Mouse (Mus musculus) lung, embryonic 14.5 days (tissue): ENCODE data around the gene Tspan12. TPM values are rescaled to one million over a fixed set of nuclear protein-coding genes. Genes with fewer than 3 reads are reported as not detected.

ENCODE experiments used
- ATAC-seq: fragments of 200-750 bp; cut with Nextera tagmentation; 2 replicates; pipeline ENCODE4 v1.8.0; 2017; ENCODE audit warnings: mild to moderate bottlenecking, moderate TSS enrichment, moderate library complexity; ENCODE audit not compliant: insufficient read depth
- DNase-seq: peaks from one replicate; pipeline ENCODE4 v3.0.0-alpha.2; 2015
- H3K27ac ChIP-seq: fragments of 300-500 bp; sonication (generic); 2 replicates; pipeline ENCODE4 v1.5.1; 2014; ENCODE audit warnings: low read depth, mild to moderate bottlenecking, moderate library complexity
- H3K27me3 ChIP-seq: fragments of 300-500 bp; sonication (generic); 2 replicates; pipeline ENCODE4 v1.6.1; 2014; ENCODE audit warnings: low read length, control low read depth; ENCODE audit not compliant: insufficient read depth
- H3K36me3 ChIP-seq: fragments of 300-500 bp; sonication (generic); 2 replicates; pipeline ENCODE4 v1.6.1; 2014; ENCODE audit warnings: control low read depth; ENCODE audit not compliant: insufficient read depth
- H3K4me1 ChIP-seq: fragments of 300-500 bp; sonication (generic); 2 replicates; pipeline ENCODE4 v1.6.1; 2014; ENCODE audit warnings: antibody characterized with exemption, control low read depth; ENCODE audit not compliant: insufficient read depth
- H3K4me2 ChIP-seq: fragments of 300-500 bp; sonication (generic); 2 replicates; pipeline ENCODE4 v1.6.1; 2014; ENCODE audit warnings: mild to moderate bottlenecking
- H3K4me3 ChIP-seq: fragments of 300-500 bp; sonication (generic); 2 replicates; pipeline ENCODE4 v1.5.1; 2014; ENCODE audit warnings: low read depth, low read length
- H3K9ac ChIP-seq: fragments of 300-500 bp; sonication (generic); 2 replicates; pipeline ENCODE4 v1.6.1; 2014
- H3K9me3 ChIP-seq: fragments of 300-500 bp; sonication (generic); 2 replicates; pipeline ENCODE4 v1.6.1; 2016; ENCODE audit warnings: low read depth, low read length, control low read depth
- CTCF ChIP-seq: IDR thresholded peaks from 2 replicates; pipeline ENCODE4 v1.5.1; 2016; ENCODE audit warnings: antibody characterized with exemption, low read depth
- WGBS: fragments of 180-500 bp; shearing (Covaris S2); extraction: QIAGEN DNeasy Blood & Tissue Kit; methylation state at CpG from one replicate; pipeline ENCODE4 v1.1.7; 2014; 5-methylcytosine and 5-hydroxymethylcytosine counted together
- polyA plus RNA-seq: library from polyadenylated mRNA; unstranded; fragments of >200 nt; fragmentation: Nextera tagmentation; extraction: Ambion mirVana; gene quantifications from 2 replicates; pipeline ENCODE4 v1.2.1, GENCODE M21; 2014

Gene Tspan12
- polyA plus RNA-seq, 1 experiment from 2014 or later = 53.0 TPM

- H3K27ac ChIP-seq = no peak overlapping the region
- ATAC-seq (peak; percentile 84; the same call in 1 of the 2 replicates), DNase-seq (peak; percentile 30)
- no peak overlapping the region for H3K9ac ChIP-seq
- no peak for TF ChIP-seq CTCF
- H3K4me1 ChIP-seq = 0 out of 2 replicates have a peak, but pooled peaks cover 4% of the 10 kb centered on the region
- 20% methylated on average over 1 of the region's 1 CpGs for WGBS
- no peak overlapping the region for H3K4me3 ChIP-seq
- H3K4me2 ChIP-seq = peak overlapping the region; percentile 35; the same call in 1 of the 2 replicates
- H3K36me3 ChIP-seq = no peaks in the 10 kb centered on the region
- H3K27me3 ChIP-seq = no peaks in the 10 kb centered on the region
- no peaks in the 10 kb centered on the region for H3K9me3 ChIP-seq
Observed at GRCm38 (mm10) chr6:21863561-21863960, 11.2 kb upstream of the Tspan12 start.

GRCm38 (mm10) chr6:21861316-21861715 lies 9.0 kb upstream of the Tspan12 start:
- Histone ChIP-seq H3K4me1 (0 out of 2 replicates have a peak, but pooled peaks cover 4% of the 10 kb centered on the region), H3K9ac (no peak overlapping the region), H3K9me3 (no peaks in the 10 kb centered on the region), H3K4me2 (no peak overlapping the region), H3K36me3 (no peaks in the 10 kb centered on the region), H3K4me3 (no peak overlapping the region), H3K27me3 (no peaks in the 10 kb centered on the region), H3K27ac (no peak overlapping the region)
- no peak for ATAC-seq
- no peak for TF ChIP-seq CTCF
- no peak for DNase-seq
- WGBS = 85% methylated on average over 2 of the region's 2 CpGs

GRCm38 (mm10) chr6:21857843-21858242 lies 5.5 kb upstream of the Tspan12 start:
- no peak for TF ChIP-seq CTCF
- H3K27me3 ChIP-seq = no peaks in the 10 kb centered on the region
- no peak for DNase-seq
- no peak overlapping the region for H3K4me3 ChIP-seq
- no peak overlapping the region for H3K4me2 ChIP-seq
- no peak overlapping the region for H3K27ac ChIP-seq
- H3K4me1 ChIP-seq = 0 out of 2 replicates have a peak, but pooled peaks cover 4% of the 10 kb centered on the region
- ATAC-seq = no peak
- WGBS = 40% methylated on average over 7 of the region's 7 CpGs
- no peak overlapping the region for H3K9ac ChIP-seq
- H3K9me3 ChIP-seq = no peaks in the 10 kb centered on the region
- no peaks in the 10 kb centered on the region for H3K36me3 ChIP-seq

GRCm38 (mm10) chr6:21855921-21856320 lies 3.6 kb upstream of the Tspan12 start:
- TF ChIP-seq CTCF = no peak
- H3K9me3 ChIP-seq = no peaks in the 10 kb centered on the region
- ATAC-seq (no peak), DNase-seq (peak; percentile 57)
- peak overlapping the region; percentile 32; the same call in 1 of the 2 replicates for H3K4me2 ChIP-seq
- H3K27me3 ChIP-seq = no peaks in the 10 kb centered on the region
- no peaks in the 10 kb centered on the region for H3K36me3 ChIP-seq
- no peaks in the 10 kb centered on the region for H3K4me1 ChIP-seq
- H3K4me3 ChIP-seq = no peak overlapping the region
- H3K27ac ChIP-seq = no peak overlapping the region
- no peak overlapping the region for H3K9ac ChIP-seq
- WGBS = 13% methylated on average over 7 of the region's 7 CpGs

GRCm38 (mm10) chr6:21853342-21853741 lies 1.0 kb upstream of the Tspan12 start:
- H3K27ac ChIP-seq = no peak overlapping the region
- no peak overlapping the region for H3K9ac ChIP-seq
- DNase-seq (peak; percentile 45), ATAC-seq (no peak)
- H3K9me3 ChIP-seq = no peaks in the 10 kb centered on the region
- H3K4me3 ChIP-seq = no peak overlapping the region
- H3K27me3 ChIP-seq = no peaks in the 10 kb centered on the region
- H3K4me1 ChIP-seq = 0 out of 2 replicates have a peak, but pooled peaks cover 3% of the 10 kb centered on the region
- peak overlapping the region; percentile 15 for H3K4me2 ChIP-seq
- no peak for TF ChIP-seq CTCF
- WGBS = 23% methylated on average over 6 of the region's 6 CpGs
- no peaks in the 10 kb centered on the region for H3K36me3 ChIP-seq

GRCm38 (mm10) chr6:21851596-21852343 lies 545 bp downstream of the Tspan12 start:
- H3K9ac ChIP-seq = peak overlapping the region; percentile 73
- H3K36me3 ChIP-seq = 0 out of 2 replicates have a peak, but pooled peaks cover 4% of the 10 kb centered on the region
- ATAC-seq (peak; percentile 90), DNase-seq (peak; percentile 92)
- H3K27ac ChIP-seq = peak overlapping the region; percentile 92
- 1% methylated on average over 62 of the region's 62 CpGs for WGBS
- H3K4me1 ChIP-seq = 0 out of 2 replicates have a peak, but pooled peaks cover 3% of the 10 kb centered on the region
- H3K4me2 ChIP-seq = peak overlapping the region; percentile 80
- H3K4me3 ChIP-seq = peak overlapping the region; percentile 78
- no peaks in the 10 kb centered on the region for H3K27me3 ChIP-seq
- H3K9me3 ChIP-seq = no peaks in the 10 kb centered on the region
- peak; percentile 70 for TF ChIP-seq CTCF

GRCm38 (mm10) chr6:21851346-21851595 lies 1.0 kb downstream of the Tspan12 start:
- TF ChIP-seq CTCF = no peak
- Histone ChIP-seq H3K27ac (peak overlapping the region; percentile 92), H3K4me2 (peak overlapping the region; percentile 80), H3K4me1 (0 out of 2 replicates have a peak, but pooled peaks cover 3% of the 10 kb centered on the region), H3K36me3 (0 out of 2 replicates have a peak, but pooled peaks cover 8% of the 10 kb centered on the region), H3K4me3 (peak overlapping the region; percentile 78), H3K9ac (peak overlapping the region; percentile 73), H3K9me3 (no peaks in the 10 kb centered on the region), H3K27me3 (no peaks in the 10 kb centered on the region)
- WGBS = under 1% methylated on average over 5 of the region's 5 CpGs
- DNase-seq (no peak), ATAC-seq (peak; percentile 90)
